Mouse (Mus musculus) megakaryocyte progenitor cell, adult 5-6 weeks (primary cell): ENCODE measurements around the gene Gm9639. TPM values are rescaled to one million over a fixed set of nuclear protein-coding genes. Genes with fewer than 3 reads are reported as not detected.
A peak's percentile ranks its signal among the peaks of the same experiment; 100 is the strongest.
"Not testable (repeated sequence)": the region's sequence is repeated elsewhere in the genome, so short reads cannot be mapped to it uniquely, and the experiment has no call there.

Source experiments
- ATAC-seq: replicated peaks from 2 replicates; pipeline ENCODE4 v1.8.0; 2016; ENCODE audit warnings: mild to moderate bottlenecking, moderate TSS enrichment, inconsistent platforms; ENCODE audit not compliant: poor library complexity
- total RNA-seq, 2 experiments: library from RNA; stranded (forward) in 1 of 2; stranded (reverse) in 1 of 2; fragments of 157-497, 149-512 nt in 1 of 2; fragments of 200-1000 nt in 1 of 2; gene quantifications; 2 replicates each; pipeline versions ENCODE4 v1.2.3 to v1.2.4; 2015 to 2017

The Gm9639 gene
- not detected in 2 replicates for total RNA-seq (2015)
- not detected in 2 replicates for total RNA-seq (2017)

DNA sequence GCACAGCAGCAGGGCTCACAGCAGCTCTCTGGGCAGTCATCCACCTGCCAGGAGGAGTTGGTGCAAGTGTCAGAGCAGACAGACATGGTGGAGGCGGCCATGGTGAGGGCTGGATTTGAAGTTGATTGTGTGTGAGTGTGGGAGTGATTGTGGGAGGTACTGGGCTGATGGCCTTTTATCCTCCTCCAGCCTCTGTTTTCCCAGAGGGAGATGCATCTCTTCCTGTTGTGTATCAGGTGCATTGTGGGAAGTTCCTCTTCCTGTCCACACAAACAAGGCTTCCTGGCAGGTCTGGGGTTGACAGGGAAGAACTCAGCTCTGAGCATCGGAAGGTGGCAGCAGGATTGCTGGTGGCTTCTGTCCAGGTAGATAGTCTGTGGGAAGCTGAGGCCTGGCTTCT is at the start of gene Gm9639:
Gene Gm9639, minus strand, starts transcription at position 101 of the 400 bp plus-strand sequence.
- ATAC-seq = no peak

DNA sequence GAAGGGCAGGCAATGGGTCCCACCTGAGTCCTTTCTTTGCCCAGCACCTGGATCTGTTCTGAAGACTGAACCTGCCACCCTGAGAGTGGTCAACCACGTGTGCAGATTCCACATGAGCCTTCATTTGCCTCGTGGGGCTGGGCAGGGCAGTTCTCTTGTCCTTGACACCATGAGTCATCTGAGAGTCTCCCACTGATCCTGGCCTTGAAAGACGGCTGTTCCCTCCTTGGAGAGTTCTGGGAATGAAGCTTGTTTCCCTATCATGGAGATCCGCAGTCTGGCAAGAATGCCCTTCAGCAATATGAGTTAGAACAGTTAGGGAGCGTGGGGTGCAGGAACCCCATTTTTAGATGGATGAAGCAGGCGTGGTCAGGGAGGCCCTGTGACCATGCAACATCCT is 44.1 kb upstream of the Gm9639 start:
- ATAC-seq = no peak

DNA sequence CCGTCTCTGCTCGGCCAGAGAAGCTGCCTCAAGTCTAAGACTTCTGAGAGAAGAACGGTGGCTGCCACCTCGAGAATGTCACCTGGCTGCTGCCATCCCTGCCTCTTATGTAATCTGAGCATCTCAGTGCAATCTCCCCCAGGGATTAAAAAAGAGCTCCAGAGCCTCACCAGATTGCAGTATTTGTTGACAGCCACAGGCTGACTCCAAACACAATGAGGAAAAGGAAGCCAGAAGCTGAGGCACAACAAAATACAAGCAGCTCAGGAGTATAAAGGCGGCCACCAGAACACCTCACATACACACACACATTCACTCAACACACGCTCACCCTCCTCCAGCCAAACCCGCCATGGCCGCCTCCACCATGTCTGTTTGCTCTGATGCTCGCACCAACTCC is 40.8 kb upstream of the Gm9639 start, which contains the start of gene Krtap10-10:
Gene Krtap10-10, plus strand, starts transcription at position 301 of the 400 bp plus-strand sequence.
- no peak for ATAC-seq

DNA sequence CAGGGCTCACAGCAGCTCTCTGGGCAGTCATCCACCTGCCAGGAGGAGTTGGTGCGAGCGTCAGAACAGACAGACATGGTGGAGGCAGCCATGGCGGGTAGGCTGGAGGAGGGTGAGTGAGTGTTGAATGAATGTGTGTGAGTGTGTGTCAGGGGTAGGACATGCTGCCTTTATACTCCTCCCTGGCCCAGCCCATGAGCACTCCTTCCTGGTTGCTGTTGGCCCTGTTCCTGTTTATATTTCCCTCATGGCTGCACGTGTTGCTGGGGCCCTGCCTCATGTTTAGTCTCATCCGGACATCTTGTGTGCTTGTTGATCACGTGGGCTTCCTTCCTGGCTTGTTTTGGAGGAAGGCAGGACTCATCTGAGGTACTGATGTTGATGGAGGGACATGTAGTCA is 32.1 kb upstream of the Gm9639 start, which contains the start of gene Krtap10-4:
Gene Krtap10-4, minus strand, starts transcription at position 145 of the 400 bp plus-strand sequence.
- ATAC-seq = no peak

DNA sequence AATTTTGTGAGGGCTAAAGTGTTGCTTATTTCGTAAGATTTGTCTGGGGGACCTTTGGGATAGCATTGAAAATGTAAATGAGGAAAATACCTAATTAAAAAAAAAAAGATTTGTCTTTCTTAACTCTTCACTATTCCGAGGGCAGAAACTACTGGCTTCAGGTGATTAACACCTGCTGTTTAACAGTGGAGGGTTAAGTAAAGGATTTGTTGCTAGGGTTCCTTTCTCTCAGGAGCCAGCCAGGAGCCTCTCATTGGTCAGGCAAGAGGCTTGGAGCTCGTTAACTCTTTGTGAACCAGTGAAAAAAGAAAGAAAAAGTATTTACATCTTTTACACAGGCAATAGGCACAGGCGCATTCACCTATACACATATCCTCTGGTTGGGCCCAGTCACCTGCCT is 24.3 kb upstream of the Gm9639 start:
- no peak for ATAC-seq

DNA sequence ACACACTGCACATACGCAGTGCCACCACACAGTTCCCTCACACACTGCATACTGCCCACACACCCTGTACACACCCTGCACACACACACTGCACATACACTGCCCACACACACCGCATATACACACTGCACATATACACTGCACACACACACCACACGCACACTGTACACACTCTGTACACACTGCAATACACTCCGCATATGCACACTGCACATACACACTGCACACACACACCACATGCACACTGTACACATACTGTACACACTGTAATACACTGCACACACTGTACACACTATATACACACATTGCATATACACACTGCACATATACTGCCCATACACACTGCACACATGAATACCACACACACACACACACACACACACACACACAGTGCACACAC is 23.6 kb upstream of the Gm9639 start:
- no peak for ATAC-seq

DNA sequence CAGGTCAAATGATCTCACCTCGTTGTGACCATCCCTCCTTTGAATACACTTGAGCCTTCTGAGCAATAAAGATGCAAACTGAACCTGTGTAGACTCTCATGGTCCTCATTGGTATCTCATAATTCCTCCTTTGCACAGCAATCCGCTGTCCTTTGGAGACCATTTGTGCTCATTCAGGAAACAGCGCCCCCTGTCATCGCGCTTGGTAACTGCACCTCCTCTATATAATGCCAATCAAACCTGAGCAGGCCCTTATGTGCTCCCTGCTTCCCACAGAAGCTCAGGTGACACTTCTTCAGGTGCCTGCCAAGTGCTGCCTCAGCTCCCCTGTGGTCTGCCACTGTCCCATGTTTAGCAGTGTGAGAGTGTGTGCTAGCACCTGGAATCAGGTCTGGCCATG is 20.6 kb upstream of the Gm9639 start:
- ATAC-seq = 0 out of 2 replicates have a peak, but pooled peaks have one; percentile 37

DNA sequence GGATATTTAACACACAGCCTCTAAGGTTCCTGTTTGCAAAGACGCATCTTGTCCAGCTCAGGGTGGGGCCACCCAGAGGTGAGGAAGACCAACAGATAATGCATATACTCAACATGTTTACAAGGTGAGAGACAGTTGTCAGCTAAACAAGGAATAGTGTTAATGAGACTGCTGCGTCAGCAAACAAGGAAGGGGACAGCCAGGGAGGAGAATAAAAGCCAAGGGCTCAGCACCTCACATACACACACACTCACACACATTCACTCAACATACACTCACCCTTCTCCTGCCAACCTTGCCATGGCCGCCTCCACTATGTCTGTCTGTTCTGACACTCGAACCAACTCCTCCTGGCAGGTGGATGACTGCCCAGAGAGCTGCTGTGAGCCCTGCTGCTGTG is 19.5 kb upstream of the Gm9639 start, which contains the start of gene Gm2696:
Gene Gm2696, plus strand, starts transcription at position 301 of the 400 bp plus-strand sequence.
- no peak for ATAC-seq

DNA sequence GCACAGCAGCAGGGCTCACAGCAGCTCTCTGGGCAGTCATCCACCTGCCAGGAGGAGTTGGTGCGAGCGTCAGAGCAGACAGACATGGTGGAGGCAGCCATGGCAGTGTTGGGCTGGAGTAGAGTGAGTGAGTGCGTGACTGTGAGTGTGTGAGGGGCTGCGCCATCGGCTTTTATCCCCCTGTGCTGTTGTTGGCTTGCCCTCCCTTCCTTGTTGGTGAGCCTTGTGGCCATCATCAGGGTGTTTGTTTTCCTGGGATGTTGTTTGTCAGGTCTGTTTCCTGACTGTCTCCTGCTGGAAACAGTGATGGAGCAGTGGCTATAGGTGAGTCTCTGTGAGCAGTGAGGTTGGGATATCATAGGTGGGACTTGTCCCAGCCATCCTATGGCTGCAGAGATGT is 16.9 kb upstream of the Gm9639 start, which contains the start of gene Gm9507:
Gene Gm9507, minus strand, starts transcription at position 101 of the 400 bp plus-strand sequence.
- no peak for ATAC-seq

DNA sequence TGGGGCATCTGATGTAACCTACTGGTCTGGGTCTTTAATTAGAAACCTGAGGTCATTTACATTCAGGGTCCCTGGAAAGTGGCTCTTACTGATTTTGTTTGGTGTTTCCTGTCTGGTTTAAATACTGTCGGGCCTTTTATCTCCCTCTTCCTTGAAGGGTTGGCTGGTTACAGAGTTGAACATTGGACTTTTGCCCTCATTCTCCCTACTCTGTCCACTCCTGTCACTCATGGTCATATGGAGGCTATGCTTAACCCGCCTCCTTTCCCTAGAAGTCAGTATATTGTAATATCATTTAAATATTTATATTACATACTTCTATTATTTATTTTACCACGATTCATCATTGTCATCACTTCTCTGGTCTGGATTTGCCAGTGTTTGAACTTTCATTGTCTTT is 9.2 kb upstream of the Gm9639 start:
- ATAC-seq = no peak

DNA sequence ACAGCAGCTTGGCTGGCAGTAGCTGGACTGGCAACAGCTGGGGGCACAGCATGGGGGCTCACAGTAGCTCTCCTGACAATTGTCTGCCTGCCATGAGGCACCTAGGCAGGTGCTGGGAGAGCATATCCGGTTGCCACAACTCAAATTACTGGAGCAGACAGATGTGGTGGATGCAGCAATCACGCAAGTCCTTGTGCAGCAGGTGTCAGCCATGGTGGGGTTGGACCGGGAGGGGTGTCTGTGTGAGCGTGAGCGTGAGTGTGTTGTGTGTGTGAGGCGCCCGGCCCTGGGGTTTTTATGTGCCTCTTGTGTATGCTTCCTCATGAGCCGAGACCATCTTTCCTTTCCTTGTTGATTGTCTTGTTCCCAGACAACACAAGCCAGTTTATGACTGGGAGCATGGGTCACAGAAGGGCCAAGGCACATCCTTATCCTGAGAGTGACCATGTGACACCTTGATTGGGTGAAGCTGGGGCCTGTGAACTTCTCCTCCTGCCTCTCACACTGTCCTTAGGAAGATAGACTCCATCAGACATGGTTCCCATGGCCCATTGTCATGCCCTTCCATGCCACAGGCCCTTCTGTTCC is 4.1 kb upstream of the Gm9639 start, which contains the start of gene Gm19668:
Gene Gm19668, minus strand, starts transcription at position 213 of the 588 bp plus-strand sequence.
- no peak for ATAC-seq

DNA sequence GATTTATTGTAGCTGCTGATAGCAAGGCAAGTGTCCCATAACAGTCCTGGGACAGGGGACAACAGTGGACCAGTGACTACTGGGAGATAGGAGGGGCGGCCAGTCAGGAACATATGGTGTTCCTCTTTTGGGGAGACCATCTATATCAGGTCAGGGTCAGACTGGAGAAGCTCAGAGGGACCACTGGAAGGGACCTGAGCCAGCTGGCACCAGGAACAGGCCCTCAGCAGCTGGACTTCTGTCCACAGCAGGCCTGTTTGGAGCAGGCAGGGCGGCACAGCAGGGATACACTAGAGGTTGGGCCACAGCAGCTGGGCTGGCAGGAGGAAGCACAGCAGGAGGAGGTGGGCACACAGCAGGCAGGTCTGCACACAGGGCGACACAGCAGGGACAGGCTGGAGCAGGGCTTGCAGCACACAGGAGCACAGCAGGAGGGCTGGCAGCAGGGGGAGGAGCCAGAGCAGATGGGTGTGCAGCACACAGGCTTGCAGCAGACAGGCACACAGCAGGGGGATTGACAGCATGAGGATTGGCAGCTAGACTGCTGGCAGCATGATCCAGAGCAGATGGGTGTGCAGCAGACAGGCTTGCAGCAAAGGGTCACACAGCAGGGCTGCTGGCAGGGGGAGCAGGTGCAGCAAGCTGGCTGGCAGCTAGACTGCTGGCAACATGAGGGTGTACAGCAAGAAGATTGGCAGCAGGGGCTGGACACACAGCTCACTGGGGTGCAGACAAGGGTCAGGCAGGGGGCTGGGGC is 3.5 kb upstream of the Gm9639 start:
- ATAC-seq = not testable (repeated sequence)

DNA sequence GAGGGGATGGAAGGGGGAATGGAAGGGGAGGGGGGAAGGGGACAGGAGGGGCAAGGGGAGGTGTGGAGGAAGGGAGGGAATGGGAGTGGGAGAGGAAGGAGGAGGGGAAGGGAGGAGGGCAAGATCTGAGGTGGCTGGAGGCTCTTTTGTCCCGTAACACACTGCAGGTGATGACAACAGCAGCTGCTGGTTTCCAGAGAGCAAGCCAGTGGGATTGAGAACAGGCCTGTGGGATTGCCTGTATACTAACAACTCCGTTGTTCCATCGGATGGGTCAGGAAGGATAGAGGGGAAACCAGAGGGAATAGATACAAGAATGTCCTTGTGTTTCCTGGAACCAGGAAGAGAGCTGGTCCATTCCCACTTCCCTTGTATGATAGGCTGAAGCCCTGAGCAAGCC is 2.8 kb upstream of the Gm9639 start:
- no peak for ATAC-seq

DNA sequence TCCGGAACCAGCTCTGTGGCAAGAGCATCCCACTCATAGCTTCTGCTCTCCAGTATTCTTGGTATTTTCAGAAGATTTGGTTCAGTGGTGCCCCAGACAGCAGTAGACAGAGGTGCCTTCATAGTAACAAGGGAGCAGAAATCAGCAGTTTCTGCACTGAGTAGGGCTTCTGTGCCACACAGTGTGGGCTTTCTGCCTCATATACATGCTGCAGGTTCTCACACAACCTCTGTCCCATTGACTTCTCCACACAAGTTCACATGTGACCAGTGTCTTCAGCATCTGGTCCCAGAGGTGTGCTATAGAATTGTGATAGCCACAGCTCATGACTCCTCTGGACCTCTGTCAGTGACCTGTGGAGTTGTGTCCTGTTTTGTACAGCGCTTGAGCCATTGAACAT is 6.3 kb downstream of the Gm9639 start:
- no peak for ATAC-seq

DNA sequence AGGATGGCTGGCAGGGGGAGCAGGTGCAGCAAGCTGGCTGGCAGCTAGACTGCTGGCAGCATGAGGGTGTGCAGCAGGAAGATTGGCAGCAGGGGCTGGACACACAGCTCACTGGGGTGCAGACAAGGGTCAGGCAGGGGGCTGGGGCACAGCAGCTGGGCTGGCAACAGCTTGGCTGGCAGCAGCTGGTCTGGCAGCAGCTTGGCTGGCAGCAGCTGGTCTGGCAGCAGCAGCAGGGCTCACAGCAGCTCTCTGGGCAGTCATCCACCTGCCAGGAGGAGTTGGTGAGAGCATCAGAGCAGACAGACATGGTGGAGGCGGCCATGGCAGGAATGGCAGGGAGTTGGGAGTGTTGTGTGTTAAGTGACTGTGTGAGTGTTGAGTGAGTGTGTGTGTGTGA is 7.0 kb downstream of the Gm9639 start, which contains the start of gene Gm7137:
Gene Gm7137, minus strand, starts transcription at position 325 of the 400 bp plus-strand sequence.
- ATAC-seq = not testable (repeated sequence)

DNA sequence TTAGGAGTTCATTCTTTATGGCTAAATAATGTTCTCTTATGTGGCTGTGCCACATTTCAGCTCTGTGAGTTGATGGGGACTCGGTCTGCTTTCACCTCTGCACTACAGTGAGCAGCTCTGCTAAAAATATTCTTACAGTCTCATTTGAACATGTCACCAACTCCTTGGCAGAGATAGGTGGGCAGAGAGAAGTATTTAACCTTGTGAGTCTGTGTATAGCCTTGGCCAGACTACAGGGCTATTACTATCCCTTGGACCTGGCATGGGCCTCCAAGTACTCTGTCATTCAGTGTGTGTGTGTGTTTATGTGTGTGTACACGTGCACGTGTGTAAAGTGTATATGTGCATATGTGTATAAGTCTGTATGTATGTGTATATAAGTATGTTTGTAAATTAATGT is 11.5 kb downstream of the Gm9639 start:
- ATAC-seq = not testable (repeated sequence)

DNA sequence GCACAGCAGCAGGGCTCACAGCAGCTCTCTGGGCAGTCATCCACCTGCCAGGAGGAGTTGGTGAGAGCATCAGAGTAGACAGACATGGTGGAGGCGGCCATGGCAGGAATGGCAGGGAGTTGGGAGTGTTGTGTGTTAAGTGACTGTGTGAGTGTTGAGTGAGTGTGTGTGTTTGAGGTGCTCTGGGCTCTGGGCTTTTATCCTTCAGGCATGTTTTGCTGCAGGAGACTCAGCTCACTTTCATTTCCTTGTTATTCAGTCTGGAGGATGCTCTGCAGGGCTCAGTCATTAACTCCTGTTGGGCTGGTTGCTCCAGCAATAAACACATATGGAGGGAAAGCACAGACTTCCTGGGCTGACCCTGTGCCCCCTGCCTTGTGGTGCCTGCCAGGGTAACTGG is 12.4 kb downstream of the Gm9639 start, which contains the start of gene Gm3250:
Gene Gm3250, minus strand, starts transcription at position 101 of the 400 bp plus-strand sequence.
- not testable (repeated sequence) for ATAC-seq

DNA sequence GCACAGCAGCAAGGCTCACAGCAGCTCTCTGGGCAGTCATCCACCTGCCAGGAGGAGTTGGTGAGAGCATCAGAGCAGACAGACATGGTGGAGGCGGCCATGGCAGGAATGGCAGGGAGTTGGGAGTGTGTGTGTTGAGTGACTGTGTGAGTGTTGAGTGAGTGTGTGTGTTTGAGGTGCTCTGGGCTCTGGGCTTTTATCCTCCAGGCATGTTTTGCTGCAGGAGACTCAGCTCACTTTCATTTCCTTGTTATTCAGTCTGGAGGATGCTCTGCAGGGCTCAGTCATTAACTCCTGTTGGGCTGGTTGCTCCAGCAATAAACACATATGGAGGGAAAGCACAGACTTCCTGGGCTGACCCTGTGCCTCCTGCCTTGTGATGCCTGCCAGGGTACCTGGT is 18.0 kb downstream of the Gm9639 start, which contains the start of gene Gm7138:
Gene Gm7138, minus strand, starts transcription at position 101 of the 400 bp plus-strand sequence.
- ATAC-seq = not testable (repeated sequence)

DNA sequence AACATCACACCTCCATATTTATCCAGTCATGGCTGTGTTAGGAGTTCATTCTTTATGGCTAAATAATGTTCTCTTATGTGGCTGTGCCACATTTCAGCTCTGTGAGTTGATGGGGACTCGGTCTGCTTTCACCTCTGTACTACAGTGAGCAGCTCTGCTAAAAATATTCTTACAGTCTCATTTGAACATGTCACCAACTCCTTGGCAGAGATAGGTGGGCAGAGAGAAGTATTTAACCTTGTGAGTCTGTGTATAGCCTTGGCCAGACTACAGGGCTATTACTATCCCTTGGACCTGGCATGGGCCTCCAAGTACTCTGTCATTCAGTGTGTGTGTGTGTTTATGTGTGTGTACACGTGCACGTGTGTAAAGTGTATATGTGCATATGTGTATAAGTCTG is 22.7 kb downstream of the Gm9639 start:
- not testable (repeated sequence) for ATAC-seq

DNA sequence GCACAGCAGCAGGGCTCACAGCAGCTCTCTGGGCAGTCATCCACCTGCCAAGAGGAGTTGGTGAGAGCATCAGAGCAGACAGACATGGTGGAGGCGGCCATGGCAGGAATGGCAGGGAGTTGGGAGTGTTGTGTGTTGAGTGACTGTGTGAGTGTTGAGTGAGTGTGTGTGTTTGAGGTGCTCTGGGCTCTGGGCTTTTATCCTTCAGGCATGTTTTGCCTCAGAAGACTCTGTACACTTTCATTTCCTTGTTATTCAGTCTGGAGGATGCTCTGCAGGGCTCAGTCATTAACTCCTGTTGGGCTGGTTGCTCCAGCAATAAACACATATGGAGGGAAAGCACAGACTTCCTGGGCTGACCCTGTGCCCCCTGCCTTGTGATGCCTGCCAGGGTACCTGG is 23.7 kb downstream of the Gm9639 start, which contains the start of gene Gm3238:
Gene Gm3238, minus strand, starts transcription at position 101 of the 400 bp plus-strand sequence.
- not testable (repeated sequence) for ATAC-seq

DNA sequence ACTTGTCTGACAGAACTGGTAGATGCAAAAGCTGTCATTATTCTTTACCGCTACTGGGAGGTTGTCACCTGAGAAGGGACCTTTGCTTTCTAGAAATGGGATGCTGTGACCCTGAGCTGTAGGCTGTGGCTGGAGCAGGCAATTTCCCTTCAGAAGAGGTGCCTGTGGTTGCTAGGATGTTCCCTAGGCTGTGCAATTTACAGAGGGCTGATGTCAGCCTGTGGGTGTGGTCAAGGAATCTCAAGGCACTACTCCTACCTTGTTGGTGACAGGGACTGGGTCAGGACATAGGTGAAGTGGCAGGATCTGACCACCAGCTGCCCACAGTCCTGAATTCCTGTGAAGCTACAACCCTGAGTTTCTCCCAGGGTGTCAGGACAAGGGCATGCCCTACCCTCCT is 25.1 kb downstream of the Gm9639 start:
- no peak for ATAC-seq
